Mouse (Mus musculus): ENCODE measurements around the gene Dph1. TPM values are rescaled to one million over a fixed set of nuclear protein-coding genes. Genes with fewer than 3 reads are reported as not detected.

Gene Dph1
- polyA plus RNA-seq, 1 experiment: 25.7 TPM

DNA sequence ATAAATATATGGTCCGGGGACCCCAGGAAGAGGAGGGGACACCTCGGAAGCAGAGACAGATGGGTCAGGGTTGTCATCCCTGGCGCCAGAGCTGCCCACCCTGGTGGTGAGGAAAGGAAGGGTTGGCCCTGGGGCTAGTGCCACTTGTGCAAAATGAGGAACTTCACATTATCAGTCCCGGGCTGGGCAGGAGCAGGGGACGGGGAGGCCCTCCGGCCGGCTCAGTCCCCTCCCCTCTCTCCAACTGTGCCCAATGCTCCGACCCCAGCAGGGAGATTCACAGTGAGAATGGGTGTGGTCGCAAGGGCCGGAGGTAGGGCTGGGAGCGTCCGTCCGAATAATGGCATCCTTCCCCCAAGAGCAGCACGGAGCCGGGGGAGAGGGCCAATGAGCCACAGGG is 26.3 kb downstream of the Dph1 start:
- Histone ChIP-seq H3K4me3 (replicated peaks; ENCODE audit: extremely low read depth, low read depth, low read length) (no peak overlapping the region), H3K4me1 (ENCODE audit: control insufficient read depth, insufficient read depth, low read length) (peaks cover 14% of the 10 kb centered on the region)
- DNase-seq: no peak
- TF ChIP-seq POLR2A (IDR thresholded peaks at IDR 0.05; ENCODE audit: borderline replicate concordance, extremely low read depth, low read depth, low read length) (no peak), CTCF (IDR thresholded peaks at IDR 0.05; ENCODE audit: insufficient read depth, low read length) (no peak)
- WGBS: 41% methylated on average over 15 of the region's 15 CpGs

DNA sequence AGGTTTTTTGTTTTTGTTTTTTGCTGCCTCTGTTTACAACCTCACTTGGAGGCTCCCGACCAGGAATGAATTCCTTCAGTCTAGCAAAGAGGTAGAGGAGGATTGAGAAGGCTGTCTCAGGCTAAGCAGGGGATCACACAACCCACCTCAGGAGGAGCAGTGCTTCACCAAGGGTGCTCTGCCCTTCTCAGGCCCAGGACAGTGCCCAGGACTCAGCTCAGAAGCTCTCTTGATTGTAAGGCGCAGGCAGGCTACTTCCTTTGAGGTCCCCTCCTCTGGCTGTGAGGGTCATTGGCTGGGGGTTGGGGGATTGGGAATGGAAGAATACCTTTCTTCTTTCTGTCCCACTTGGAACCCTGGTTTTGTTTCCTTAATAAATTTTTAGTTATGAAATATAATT is 27.0 kb downstream of the Dph1 start:
- peaks cover 8% of the 10 kb centered on the region; the same call in 1 of the 2 replicates for H3K4me1 ChIP-seq (ENCODE audit: control insufficient read depth, insufficient read depth, low read length)
- DNase-seq: no peak
- TF ChIP-seq POLR2A (IDR thresholded peaks at IDR 0.05; ENCODE audit: borderline replicate concordance, extremely low read depth, low read depth, low read length): no peak
- no peak for TF ChIP-seq CTCF (IDR thresholded peaks at IDR 0.05; ENCODE audit: insufficient read depth, low read length)
- H3K4me3 ChIP-seq (replicated peaks; ENCODE audit: extremely low read depth, low read depth, low read length): no peak overlapping the region
- 68% methylated on average over 2 of the region's 2 CpGs for WGBS

DNA sequence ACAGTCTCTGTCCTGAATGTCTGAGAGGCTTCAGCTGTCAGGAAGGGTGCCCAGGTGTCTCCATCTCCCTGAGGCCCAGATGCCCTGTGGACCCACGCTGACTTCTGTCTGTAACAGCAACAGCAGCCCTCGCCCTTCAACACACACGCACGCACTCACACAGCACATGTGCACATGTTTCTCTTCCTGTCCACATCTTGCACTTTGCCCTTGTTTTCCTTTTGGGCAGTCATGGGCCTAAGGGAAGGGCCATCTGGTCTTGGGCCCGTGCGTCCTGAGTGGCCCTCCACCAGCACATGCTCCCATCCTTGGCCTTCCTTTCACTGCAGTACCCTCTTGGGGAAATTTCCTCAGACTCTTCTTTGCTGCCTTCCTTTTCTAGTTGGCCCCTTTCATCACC is 27.7 kb downstream of the Dph1 start:
- no peak for TF ChIP-seq POLR2A (IDR thresholded peaks at IDR 0.05; ENCODE audit: borderline replicate concordance, extremely low read depth, low read depth, low read length)
- TF ChIP-seq CTCF (IDR thresholded peaks at IDR 0.05; ENCODE audit: insufficient read depth, low read length): no peak
- no peak overlapping the region for H3K4me3 ChIP-seq (replicated peaks; ENCODE audit: extremely low read depth, low read depth, low read length)
- DNase-seq: no peak
- H3K4me1 ChIP-seq (ENCODE audit: control insufficient read depth, insufficient read depth, low read length): peaks cover 8% of the 10 kb centered on the region; the same call in 1 of the 2 replicates
- WGBS: 55% methylated on average over 6 of the region's 6 CpGs

DNA sequence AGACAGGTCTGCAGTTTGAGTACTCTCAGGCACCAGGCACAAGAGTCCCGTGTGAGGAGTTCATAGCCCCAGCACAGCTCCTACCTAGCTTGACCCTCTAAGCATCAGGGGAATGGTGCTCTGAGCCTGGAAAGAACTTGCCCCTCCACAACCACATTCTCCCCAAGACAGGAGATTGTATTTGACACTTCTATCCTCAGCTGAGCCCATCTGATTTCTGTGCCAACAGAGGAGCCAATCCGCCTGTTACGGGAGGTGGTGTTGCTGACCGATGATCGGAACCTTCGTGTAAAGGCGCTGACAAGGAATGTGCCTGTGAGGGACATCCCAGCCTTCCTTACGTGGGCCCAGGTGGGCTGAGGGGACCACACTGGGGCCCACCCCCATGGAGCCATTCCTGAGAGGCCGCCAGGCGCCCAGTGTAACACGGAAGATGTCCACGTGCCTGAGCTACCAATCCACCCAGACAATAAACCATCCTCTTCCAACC is 28.4 kb downstream of the Dph1 start:
- TF ChIP-seq CTCF (IDR thresholded peaks at IDR 0.05; ENCODE audit: insufficient read depth, low read length) (no peak), POLR2A (IDR thresholded peaks at IDR 0.05; ENCODE audit: borderline replicate concordance, extremely low read depth, low read depth, low read length) (no peak)
- 79% methylated on average over 12 of the region's 12 CpGs for WGBS
- DNase-seq: no peak

DNA sequence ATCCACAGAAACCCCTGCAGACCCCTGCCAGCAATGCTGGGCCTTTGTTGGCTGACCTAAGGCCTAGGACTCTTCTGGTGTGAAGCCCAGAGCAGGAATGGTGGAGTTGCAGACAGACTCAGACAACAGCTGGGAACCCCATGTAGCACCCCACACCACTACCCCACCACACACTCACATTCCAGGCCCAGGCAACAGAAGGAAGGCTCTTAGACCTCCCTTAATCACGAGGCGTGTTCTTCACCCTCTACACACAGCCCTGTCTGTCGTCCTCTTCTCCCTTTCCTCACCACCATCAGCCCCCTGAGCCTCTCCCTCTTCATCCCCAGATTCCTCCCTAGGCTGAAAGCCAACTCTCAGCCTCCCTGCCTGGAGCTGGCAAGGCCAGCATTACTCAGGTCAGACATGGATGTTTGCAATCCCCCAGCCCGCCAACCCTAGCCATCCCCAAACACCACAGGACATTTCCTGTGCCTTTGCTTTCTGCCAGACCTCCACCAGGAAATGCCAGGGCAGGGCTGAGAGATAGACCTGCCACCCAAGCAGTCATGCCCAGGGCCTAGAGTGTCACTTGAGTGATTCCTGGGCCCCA is 29.5 kb downstream of the Dph1 start:
- H3K4me1 ChIP-seq (ENCODE audit: control insufficient read depth, insufficient read depth, low read length): peaks cover 5% of the 10 kb centered on the region
- 50% methylated on average over 4 of the region's 4 CpGs for WGBS
- no peak for DNase-seq

More for the DNA sequence above, 28.4 kb downstream of the Dph1 start:
- Histone ChIP-seq H3K4me1 (ENCODE audit: control insufficient read depth, insufficient read depth, low read length) (peaks cover 10% of the 10 kb centered on the region; the same call in 1 of the 2 replicates), H3K4me3 (replicated peaks; ENCODE audit: extremely low read depth, low read depth, low read length) (no peak overlapping the region)

DNA sequence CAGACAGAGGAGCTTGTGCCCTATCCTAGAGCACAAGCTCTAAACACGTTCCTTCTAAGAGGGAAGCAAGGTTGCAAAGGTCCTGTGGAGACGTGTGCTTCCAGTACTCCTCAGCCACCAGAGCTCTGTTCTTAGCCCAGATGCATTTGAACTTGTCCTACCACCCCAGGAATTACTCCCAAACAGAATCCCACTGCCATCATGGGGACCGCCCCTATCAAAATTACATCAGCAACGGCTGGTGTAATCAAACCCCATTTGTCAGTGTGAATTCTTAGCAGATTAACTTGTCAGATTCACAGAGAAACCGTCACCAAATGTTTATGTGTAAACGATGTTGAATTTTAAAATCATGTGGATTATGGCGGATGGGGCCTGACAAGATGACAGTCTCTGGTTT is 30.1 kb downstream of the Dph1 start:
- DNase-seq: no peak
- Histone ChIP-seq H3K4me3 (replicated peaks; ENCODE audit: extremely low read depth, low read depth, low read length) (no peak overlapping the region), H3K4me1 (ENCODE audit: control insufficient read depth, insufficient read depth, low read length) (peaks cover 8% of the 10 kb centered on the region)
- TF ChIP-seq CTCF (IDR thresholded peaks at IDR 0.05; ENCODE audit: insufficient read depth, low read length): no peak
- TF ChIP-seq POLR2A (IDR thresholded peaks at IDR 0.05; ENCODE audit: borderline replicate concordance, extremely low read depth, low read depth, low read length): no peak
- WGBS: 76% methylated on average over 7 of the region's 7 CpGs

More for the DNA sequence above, 29.5 kb downstream of the Dph1 start:
- H3K4me3 ChIP-seq (replicated peaks; ENCODE audit: extremely low read depth, low read depth, low read length): no peak overlapping the region
- TF ChIP-seq POLR2A (IDR thresholded peaks at IDR 0.05; ENCODE audit: borderline replicate concordance, extremely low read depth, low read depth, low read length) (no peak), CTCF (IDR thresholded peaks at IDR 0.05; ENCODE audit: insufficient read depth, low read length) (no peak)

DNA sequence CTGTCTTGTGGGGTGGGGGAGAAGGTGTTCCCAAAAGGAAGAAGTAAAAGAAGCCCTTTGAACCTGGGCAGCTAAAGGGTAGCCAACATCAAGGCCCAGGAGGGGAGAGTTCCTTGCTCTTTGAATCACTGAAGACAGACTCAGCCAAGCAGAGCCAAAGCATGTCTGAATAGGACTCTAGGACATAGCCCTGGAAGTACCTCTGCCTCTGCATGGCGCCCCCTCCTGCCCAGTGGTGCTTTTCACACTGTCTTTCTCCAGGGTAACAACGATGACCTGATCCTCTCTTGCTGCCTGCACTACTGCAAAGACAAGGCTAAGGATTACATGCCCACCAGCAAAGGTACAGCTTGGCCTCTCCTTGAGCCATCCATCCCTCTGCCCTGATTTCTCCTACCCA is 31.5 kb downstream of the Dph1 start:
- Histone ChIP-seq H3K4me1 (ENCODE audit: control insufficient read depth, insufficient read depth, low read length) (peaks cover 5% of the 10 kb centered on the region), H3K4me3 (replicated peaks; ENCODE audit: extremely low read depth, low read depth, low read length) (no peak overlapping the region)
- no peak for DNase-seq
- WGBS: 50% methylated on average over 2 of the region's 2 CpGs
- TF ChIP-seq CTCF (IDR thresholded peaks at IDR 0.05; ENCODE audit: insufficient read depth, low read length) (peak; percentile 71), POLR2A (IDR thresholded peaks at IDR 0.05; ENCODE audit: borderline replicate concordance, extremely low read depth, low read depth, low read length) (no peak)

DNA sequence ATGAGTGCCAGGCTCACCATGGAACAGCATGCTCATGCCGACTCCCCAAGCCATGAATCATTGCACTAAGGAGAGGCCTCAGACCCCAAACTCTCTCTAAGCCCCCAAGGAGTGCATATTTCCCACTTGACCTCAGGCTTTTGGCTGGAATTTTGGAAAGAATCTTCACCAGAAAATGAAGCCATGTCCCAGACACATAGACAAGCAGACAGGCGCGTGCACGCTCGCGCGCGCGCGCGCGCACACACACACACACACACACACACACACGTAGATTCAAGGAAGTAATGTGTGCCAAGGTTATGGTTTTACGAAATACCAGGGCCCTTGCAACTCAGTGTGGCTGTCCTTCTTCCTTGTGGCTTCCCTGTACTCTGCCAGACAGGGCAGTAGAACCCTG is 32.6 kb downstream of the Dph1 start:
- Histone ChIP-seq H3K4me1 (ENCODE audit: control insufficient read depth, insufficient read depth, low read length) (peaks cover 6% of the 10 kb centered on the region), H3K4me3 (replicated peaks; ENCODE audit: extremely low read depth, low read depth, low read length) (no peak overlapping the region)
- DNase-seq: no peak
- no peak for TF ChIP-seq POLR2A (IDR thresholded peaks at IDR 0.05; ENCODE audit: borderline replicate concordance, extremely low read depth, low read depth, low read length)
- no peak for TF ChIP-seq CTCF (IDR thresholded peaks at IDR 0.05; ENCODE audit: insufficient read depth, low read length)
- WGBS: 72% methylated on average over 14 of the region's 14 CpGs

DNA sequence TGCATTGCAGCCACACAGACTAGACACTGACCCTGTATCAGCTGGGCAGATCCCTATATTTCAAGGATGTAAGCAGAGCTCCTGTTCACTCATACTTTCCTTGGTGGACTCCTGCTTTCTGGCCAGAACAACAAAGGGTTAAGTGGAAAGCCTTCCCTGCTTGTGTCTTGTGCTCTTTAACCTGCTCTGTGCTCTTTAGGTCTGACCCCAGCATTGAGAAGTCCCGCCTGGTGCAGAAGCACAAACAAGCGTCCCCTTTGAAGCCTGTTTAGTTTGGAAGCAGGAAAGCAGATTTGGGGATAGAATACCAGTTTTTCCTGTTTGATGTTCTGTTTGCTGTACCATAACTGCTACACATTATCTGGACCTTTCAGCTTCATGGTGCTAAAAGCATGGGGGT is 33.1 kb downstream of the Dph1 start:
- DNase-seq: no peak
- Histone ChIP-seq H3K4me1 (ENCODE audit: control insufficient read depth, insufficient read depth, low read length) (peaks cover 10% of the 10 kb centered on the region), H3K4me3 (replicated peaks; ENCODE audit: extremely low read depth, low read depth, low read length) (no peak overlapping the region)
- TF ChIP-seq POLR2A (IDR thresholded peaks at IDR 0.05; ENCODE audit: borderline replicate concordance, extremely low read depth, low read depth, low read length): no peak
- TF ChIP-seq CTCF (IDR thresholded peaks at IDR 0.05; ENCODE audit: insufficient read depth, low read length): no peak
- 65% methylated on average over 2 of the region's 2 CpGs for WGBS

DNA sequence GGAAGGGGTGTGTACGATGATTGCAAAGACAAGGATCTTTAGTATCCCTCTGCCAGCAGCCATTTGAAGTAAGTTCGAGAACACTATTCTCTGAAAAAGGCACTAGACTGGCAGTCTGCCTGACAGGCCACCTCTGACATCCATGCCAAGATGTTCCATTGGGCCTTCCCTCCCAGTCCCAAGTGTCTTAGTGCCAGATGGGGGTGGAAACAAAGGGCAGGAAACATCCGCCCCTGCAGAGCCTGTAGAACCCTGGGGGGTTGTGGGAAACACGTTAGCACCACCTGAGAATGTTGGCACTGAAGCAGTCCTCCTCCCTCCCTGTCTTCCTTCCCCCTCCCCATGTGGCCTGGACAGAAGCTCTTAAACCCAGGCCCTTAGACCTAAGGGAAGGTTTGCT is 34.0 kb downstream of the Dph1 start:
- no peak overlapping the region for H3K4me3 ChIP-seq (replicated peaks; ENCODE audit: extremely low read depth, low read depth, low read length)
- DNase-seq: no peak
- peaks cover 16% of the 10 kb centered on the region for H3K4me1 ChIP-seq (ENCODE audit: control insufficient read depth, insufficient read depth, low read length)
- TF ChIP-seq CTCF (IDR thresholded peaks at IDR 0.05; ENCODE audit: insufficient read depth, low read length) (no peak), POLR2A (IDR thresholded peaks at IDR 0.05; ENCODE audit: borderline replicate concordance, extremely low read depth, low read depth, low read length) (no peak)
- WGBS: 46% methylated on average over 4 of the region's 4 CpGs
